Mouse (Mus musculus) cerebellum, adult 9-10 months (tissue): Measurements from ENCODE around the gene Lcn10.
"Not testable (repeated sequence)": the region's sequence is repeated elsewhere in the genome, so short reads cannot be mapped to it uniquely, and the experiment has no call there.

Experiments used
- DNase-seq: peaks from one replicate; pipeline ENCODE4 v3.0.0; 2022

The Lcn10 gene

GRCm38 (mm10) chr2:25682426-25682825 lies at the start of gene Lcn10:
TSS of gene Lcn10 (plus strand) at chr2:25682726.
- DNase-seq: no peak

- DNase-seq: no peak
Measured at GRCm38 (mm10) chr2:25633616-25634015, 48.9 kb upstream of the Lcn10 start.

- DNase-seq: no peak
Measured at GRCm38 (mm10) chr2:25634046-25634445, 48.5 kb upstream of the Lcn10 start.

GRCm38 (mm10) chr2:25639890-25640289 lies 42.6 kb upstream of the Lcn10 start:
- DNase-seq: no peak

- no peak for DNase-seq
Measured at GRCm38 (mm10) chr2:25652902-25653301, 29.6 kb upstream of the Lcn10 start, which contains the start of gene Lcn8. TSS of gene Lcn8 (plus strand) at chr2:25653120.

GRCm38 (mm10) chr2:25654502-25654901 lies 28.0 kb upstream of the Lcn10 start:
- no peak for DNase-seq

GRCm38 (mm10) chr2:25656691-25657090 lies 25.8 kb upstream of the Lcn10 start:
- peak; percentile 13 for DNase-seq

GRCm38 (mm10) chr2:25657246-25657645 lies 25.3 kb upstream of the Lcn10 start:
- DNase-seq: peak; percentile 29

- DNase-seq: no peak
Measured at GRCm38 (mm10) chr2:25657652-25658051, 24.9 kb upstream of the Lcn10 start, which contains the start of gene Lcn5. TSS of gene Lcn5 (plus strand) at chr2:25657952.

GRCm38 (mm10) chr2:25660279-25660678 lies 22.2 kb upstream of the Lcn10 start:
- no peak for DNase-seq

GRCm38 (mm10) chr2:25661245-25661970 lies 21.1 kb upstream of the Lcn10 start:
- DNase-seq: no peak

GRCm38 (mm10) chr2:25663511-25663910 lies 19.0 kb upstream of the Lcn10 start:
- peak; percentile 24 for DNase-seq

GRCm38 (mm10) chr2:25664125-25664524 lies 18.4 kb upstream of the Lcn10 start:
- no peak for DNase-seq

- DNase-seq: no peak
Measured at GRCm38 (mm10) chr2:25666516-25666915, 16.0 kb upstream of the Lcn10 start.

- no peak for DNase-seq
Measured at GRCm38 (mm10) chr2:25676486-25676885, 6.0 kb upstream of the Lcn10 start, which contains the start of gene Lcn6. TSS of gene Lcn6 (plus strand) at chr2:25676786.

- DNase-seq: no peak
Measured at GRCm38 (mm10) chr2:25679559-25679958, 3.0 kb upstream of the Lcn10 start.

- no peak for DNase-seq
Measured at GRCm38 (mm10) chr2:25686941-25687340, 4.4 kb downstream of the Lcn10 start.

GRCm38 (mm10) chr2:25694605-25695004 lies 12.1 kb downstream of the Lcn10 start:
- peak; percentile 61 for DNase-seq

- no peak for DNase-seq
Measured at GRCm38 (mm10) chr2:25696951-25697350, 14.4 kb downstream of the Lcn10 start.

- no peak for DNase-seq
Measured at GRCm38 (mm10) chr2:25698696-25699095, 16.2 kb downstream of the Lcn10 start.

- DNase-seq: not testable (repeated sequence)
Measured at GRCm38 (mm10) chr2:25699743-25700142, 17.2 kb downstream of the Lcn10 start, which contains the start of gene Obp2a. TSS of gene Obp2a (plus strand) at chr2:25700043.

- DNase-seq: no peak
Measured at GRCm38 (mm10) chr2:25701001-25701400, 18.5 kb downstream of the Lcn10 start.

GRCm38 (mm10) chr2:25703706-25704105 lies 21.2 kb downstream of the Lcn10 start:
- no peak for DNase-seq

GRCm38 (mm10) chr2:25706643-25707481 lies 24.3 kb downstream of the Lcn10 start, which contains the start of gene Bmyc:
TSS of gene Bmyc (plus strand) at chr2:25706739.
- peak; percentile 85 for DNase-seq
